Mouse (Mus musculus): Measurements from ENCODE around the gene 1700019A02Rik. TPM values are rescaled to one million over a fixed set of nuclear protein-coding genes. Genes with fewer than 3 reads are reported as not detected.

The 1700019A02Rik gene
- total RNA-seq (2014; fragmentation: Nextera tagmentation) (not detected in 2 replicates), total RNA-seq (2017) (not detected in 2 replicates)

GRCm38 (mm10) chr1:53187536-53187935 is at the start of gene 1700019A02Rik:
Gene 1700019A02Rik (minus strand): TSS chr1:53187636.
- no peak for ATAC-seq (replicated peaks; ENCODE audit: poor library complexity, severe bottlenecking)

- no peak for ATAC-seq (replicated peaks; ENCODE audit: poor library complexity, severe bottlenecking)
Measured at GRCm38 (mm10) chr1:53226063-53226462, 38.6 kb upstream of the 1700019A02Rik start.

- no peak for ATAC-seq (replicated peaks; ENCODE audit: poor library complexity, severe bottlenecking)
Measured at GRCm38 (mm10) chr1:53225616-53226015, 38.2 kb upstream of the 1700019A02Rik start.

GRCm38 (mm10) chr1:53224775-53225174 is 37.3 kb upstream of the 1700019A02Rik start:
- ATAC-seq (replicated peaks; ENCODE audit: poor library complexity, severe bottlenecking), result no peak

- ATAC-seq (replicated peaks; ENCODE audit: poor library complexity, severe bottlenecking), result no peak
Measured at GRCm38 (mm10) chr1:53210136-53210535, 22.7 kb upstream of the 1700019A02Rik start.

GRCm38 (mm10) chr1:53203902-53204301 is 16.5 kb upstream of the 1700019A02Rik start:
- ATAC-seq (replicated peaks; ENCODE audit: poor library complexity, severe bottlenecking), result no peak

GRCm38 (mm10) chr1:53201630-53202199 is 14.3 kb upstream of the 1700019A02Rik start:
- ATAC-seq (replicated peaks; ENCODE audit: poor library complexity, severe bottlenecking), result no peak

GRCm38 (mm10) chr1:53194536-53194935 is 7.1 kb upstream of the 1700019A02Rik start:
- no peak for ATAC-seq (replicated peaks; ENCODE audit: poor library complexity, severe bottlenecking)

- no peak for ATAC-seq (replicated peaks; ENCODE audit: poor library complexity, severe bottlenecking)
Measured at GRCm38 (mm10) chr1:53191234-53191633, 3.8 kb upstream of the 1700019A02Rik start.

- ATAC-seq (replicated peaks; ENCODE audit: poor library complexity, severe bottlenecking), result 0 out of 2 replicates have a peak, but pooled peaks have one; percentile 25
Measured at GRCm38 (mm10) chr1:53189620-53190019, 2.2 kb upstream of the 1700019A02Rik start.

GRCm38 (mm10) chr1:53186301-53186700 is 1.1 kb downstream of the 1700019A02Rik start:
- ATAC-seq (replicated peaks; ENCODE audit: poor library complexity, severe bottlenecking), result no peak

GRCm38 (mm10) chr1:53157715-53158114 is 29.7 kb downstream of the 1700019A02Rik start:
- no peak for ATAC-seq (replicated peaks; ENCODE audit: poor library complexity, severe bottlenecking)

- no peak for ATAC-seq (replicated peaks; ENCODE audit: poor library complexity, severe bottlenecking)
Measured at GRCm38 (mm10) chr1:53123066-53123465, 64.4 kb downstream of the 1700019A02Rik start.

- no peak for ATAC-seq (replicated peaks; ENCODE audit: poor library complexity, severe bottlenecking)
Measured at GRCm38 (mm10) chr1:53110561-53110960, 76.9 kb downstream of the 1700019A02Rik start.

Other genes with a start within 250 kb of the 1700019A02Rik start
- gene 1700019D03Rik, start 167.5 kb downstream of the 1700019A02Rik start, total RNA-seq (2014; fragmentation: Nextera tagmentation), result 2.4 TPM in 1 of 2 replicates, not detected in the other
- gene 1700019D03Rik, start 167.5 kb downstream of the 1700019A02Rik start, total RNA-seq (2017), result not detected in 2 replicates
- not detected in 2 replicates for gene Mstn, start 126.0 kb downstream of the 1700019A02Rik start, total RNA-seq (2014; fragmentation: Nextera tagmentation)
- gene Mstn, start 126.0 kb downstream of the 1700019A02Rik start, total RNA-seq (2017), result not detected in 2 replicates
- 19.1 and 21.7 TPM in 2 replicates for gene Pms1, start 109.4 kb upstream of the 1700019A02Rik start, total RNA-seq (2014; fragmentation: Nextera tagmentation)
- 12.3 and 13.7 TPM in 2 replicates for gene Pms1, start 109.4 kb upstream of the 1700019A02Rik start, total RNA-seq (2017)
- 26.7 and 28.7 TPM in 2 replicates for gene Ormdl1, start 109.5 kb upstream of the 1700019A02Rik start, total RNA-seq (2014; fragmentation: Nextera tagmentation)
- gene Ormdl1, start 109.5 kb upstream of the 1700019A02Rik start, total RNA-seq (2017), result 26.9 and 32.7 TPM in 2 replicates
- 2.6 TPM in 1 of 2 replicates, not detected in the other for gene Gm28778, start 109.5 kb upstream of the 1700019A02Rik start, total RNA-seq (2014; fragmentation: Nextera tagmentation)
- not detected in 2 replicates for gene Gm28778, start 109.5 kb upstream of the 1700019A02Rik start, total RNA-seq (2017)
- 14.1 and 16.6 TPM in 2 replicates for gene Osgepl1, start 126.0 kb upstream of the 1700019A02Rik start, total RNA-seq (2014; fragmentation: Nextera tagmentation)
- 12.5 and 13.9 TPM in 2 replicates for gene Osgepl1, start 126.0 kb upstream of the 1700019A02Rik start, total RNA-seq (2017)
- gene Asdurf, start 165.0 kb upstream of the 1700019A02Rik start, total RNA-seq (2014; fragmentation: Nextera tagmentation), result not detected in 2 replicates
- 112 and 243 TPM in 2 replicates for gene Asdurf, start 165.0 kb upstream of the 1700019A02Rik start, total RNA-seq (2017)
- not detected in 2 replicates for gene Gm28551, start 165.0 kb upstream of the 1700019A02Rik start, total RNA-seq (2014; fragmentation: Nextera tagmentation)
- gene Gm28551, start 165.0 kb upstream of the 1700019A02Rik start, total RNA-seq (2017), result 0.82 TPM in 1 of 2 replicates, not detected in the other
- gene Asnsd1, start 165.1 kb upstream of the 1700019A02Rik start, total RNA-seq (2014; fragmentation: Nextera tagmentation), result 80.1 and 87.9 TPM in 2 replicates
- gene Asnsd1, start 165.1 kb upstream of the 1700019A02Rik start, total RNA-seq (2017), result 105 and 112 TPM in 2 replicates

Data from granulocyte monocyte progenitor cell, adult 5-6 weeks (primary cell).